In the genomic region with DNA sequence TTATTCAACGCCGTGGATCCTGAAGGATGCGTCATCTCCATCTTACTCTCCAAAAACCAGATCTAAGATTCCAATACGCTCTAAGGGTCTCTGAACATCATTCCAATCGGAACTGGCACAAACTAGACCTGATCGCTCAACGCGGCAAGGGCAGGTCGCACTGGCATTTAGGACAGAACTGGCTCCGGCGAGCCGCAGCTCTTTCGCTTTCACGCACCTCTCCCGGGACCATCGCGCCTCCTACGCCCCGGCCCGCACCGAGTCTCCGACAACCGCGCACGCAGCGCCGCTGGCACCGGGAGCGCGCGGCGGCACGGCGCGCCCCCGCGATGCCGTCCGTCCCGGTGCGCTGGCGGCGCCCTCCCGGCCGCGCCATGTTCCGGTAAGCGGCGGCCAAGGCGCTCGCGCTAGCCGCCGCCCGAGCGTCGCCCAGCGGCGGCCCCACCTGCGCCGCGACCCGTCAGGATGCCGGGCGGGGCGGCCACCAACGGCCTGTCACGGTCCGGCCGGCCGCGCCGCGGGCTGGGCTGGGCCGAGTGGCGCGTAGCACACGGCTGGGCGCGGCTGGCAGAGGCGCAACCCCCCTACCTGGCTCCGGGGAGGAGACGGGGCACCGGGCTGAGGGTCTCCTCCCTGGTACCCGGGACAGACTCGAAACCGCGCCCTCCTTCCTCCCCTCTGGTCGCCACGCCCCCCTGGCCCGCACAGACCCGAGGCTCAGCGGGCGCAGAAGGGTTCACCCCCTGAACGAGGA, we compare ENCODE assay signal across 8 mouse cellular contexts. TPM values are rescaled to one million over a fixed set of nuclear protein-coding genes. Genes with fewer than 3 reads are reported as not detected.
DNase-seq lines count a peak whose midpoint lies in the region; ATAC-seq and TF ChIP-seq lines count a peak whose summit lies in the region.

No protein-coding gene starts in this region.

- under 1% methylated on average over 85 of the region's 95 CpGs for WGBS in kidney, embryonic 15.5 days
- WGBS in liver, embryonic 14.5 days (ENCODE audit: insufficient replicate concordance): under 1% methylated on average over 85 of the region's 95 CpGs
- WGBS in neural tube, embryonic 11.5 days: under 1% methylated on average over 76 of the region's 95 CpGs

- peak overlapping the region; percentile 91 for H3K27ac ChIP-seq in kidney, embryonic 15.5 days
- H3K27ac ChIP-seq in liver, embryonic 14.5 days: peak overlapping the region; percentile 85
- peak overlapping the region; percentile 89 for H3K27ac ChIP-seq in neural tube, embryonic 11.5 days (ENCODE audit: low read depth, low read length)

- TF ChIP-seq EP300 in liver, embryonic 14.5 days (IDR thresholded peaks at IDR 0.05; ENCODE audit: low read depth): no peak

- peak; percentile 70 for DNase-seq in CD4-positive, CD25-positive, alpha-beta regulatory T cell, adult 2 months (ENCODE audit: low read depth, low spot score)
- peak; percentile 45 for DNase-seq in R1 (ENCODE audit: low read depth, low spot score)
- peak; percentile 54 for DNase-seq in embryo, embryonic 11 days
- DNase-seq in heart, adult 8-10 months (ENCODE audit: low spot score): peak; percentile 27
- peak; percentile 30 to 37 (median 35) for DNase-seq in liver, embryonic 14.5 days (ENCODE audit: low read depth in 3 of 3, low spot score in 3 of 3)
- DNase-seq in neural tube, embryonic 11.5 days (ENCODE audit: low spot score): no peak
- DNase-seq in thymus, postnatal 10 days (ENCODE audit: low spot score in 2 of 2): peak; percentile 26 to 31

- no peaks in the 10 kb centered on the region for H3K9me3 ChIP-seq in kidney, embryonic 15.5 days (replicated peaks)
- H3K9me3 ChIP-seq in liver, embryonic 14.5 days (ENCODE audit: control insufficient read depth, low read length): no peaks in the 10 kb centered on the region
- H3K9me3 ChIP-seq in neural tube, embryonic 11.5 days (ENCODE audit: control insufficient read depth, low read length): no peaks in the 10 kb centered on the region

- TF ChIP-seq CTCF in liver, embryonic 14.5 days (IDR thresholded peaks at IDR 0.05; ENCODE audit: low read depth): no peak

- peaks cover 25% of the 10 kb centered on the region for H3K36me3 ChIP-seq in kidney, embryonic 15.5 days
- H3K36me3 ChIP-seq in liver, embryonic 14.5 days (replicated peaks; ENCODE audit: control insufficient read depth, insufficient read depth, low read depth): peaks cover 5% of the 10 kb centered on the region
- H3K36me3 ChIP-seq in neural tube, embryonic 11.5 days (ENCODE audit: control insufficient read depth, insufficient read depth, low read length): peaks cover 3% of the 10 kb centered on the region; the same call in 1 of the 2 replicates

- H3K4me3 ChIP-seq in kidney, embryonic 15.5 days (replicated peaks): peak overlapping the region; percentile 98
- peak overlapping the region; percentile 92 to 98 for H3K4me3 ChIP-seq in liver, embryonic 14.5 days (ENCODE audit: insufficient read depth in 1 of 2, low read depth in 2 of 2, low read length in 2 of 2)
- H3K4me3 ChIP-seq in neural tube, embryonic 11.5 days (ENCODE audit: low read depth, low read length): peak overlapping the region; percentile 96

- H3K27me3 ChIP-seq in kidney, embryonic 15.5 days: no peaks in the 10 kb centered on the region
- no peaks in the 10 kb centered on the region for H3K27me3 ChIP-seq in liver, embryonic 14.5 days (ENCODE audit: control insufficient read depth, insufficient read depth, low read length)
- no peaks in the 10 kb centered on the region for H3K27me3 ChIP-seq in neural tube, embryonic 11.5 days (ENCODE audit: control insufficient read depth, insufficient read depth, low read length)

- peak overlapping the region; percentile 84 for H3K4me2 ChIP-seq in kidney, embryonic 15.5 days
- peak overlapping the region; percentile 79 for H3K4me2 ChIP-seq in liver, embryonic 14.5 days (ENCODE audit: low read depth)
- H3K4me2 ChIP-seq in neural tube, embryonic 11.5 days (ENCODE audit: low read depth): peak overlapping the region; percentile 81

- peaks cover 16% of the 10 kb centered on the region; the same call in 1 of the 2 replicates for H3K4me1 ChIP-seq in kidney, embryonic 15.5 days
- peaks cover 5 to 8% of the 10 kb centered on the region in 2 experiments; a peak in 2 of 4 replicates for H3K4me1 ChIP-seq in liver, embryonic 14.5 days (replicated peaks; ENCODE audit: control insufficient read depth in 2 of 2, insufficient read depth in 2 of 2, low read length in 1 of 2)
- H3K4me1 ChIP-seq in neural tube, embryonic 11.5 days (ENCODE audit: control insufficient read depth, insufficient read depth, low read length): peaks cover 11% of the 10 kb centered on the region; the same call in 1 of the 2 replicates

- ATAC-seq in kidney, embryonic 15.5 days (replicated peaks; ENCODE audit: low FRiP score): peak; percentile 92
- peak; percentile 80 for ATAC-seq in liver, embryonic 14.5 days (ENCODE audit: insufficient read depth)
- peak; percentile 82 for ATAC-seq in neural tube, embryonic 11.5 days (ENCODE audit: insufficient read depth, low FRiP score, low TSS enrichment)

- peak overlapping the region; percentile 78 for H3K9ac ChIP-seq in kidney, embryonic 15.5 days
- H3K9ac ChIP-seq in liver, embryonic 14.5 days (replicated peaks): peak overlapping the region; percentile 80
- peak overlapping the region; percentile 76 for H3K9ac ChIP-seq in neural tube, embryonic 11.5 days (ENCODE audit: low read length)

RNA-seq across cellular contexts. Expression of a gene that starts 0.5 kb away (rescaled TPM):
- 10 to 100 TPM; 20.7 to 29.5 (median 24.1) TPM for total RNA-seq in heart, adult 8-10 months (2022)
- 24.8 and 26.0 TPM in 2 replicates for polyA plus RNA-seq in kidney, embryonic 15.5 days (2015; fragmentation: Nextera tagmentation; extraction: Ambion mirVana)
- polyA plus RNA-seq in liver, embryonic 14.5 days (2012; rRNA removed): 1.7 and 2.7 TPM in 2 replicates
- polyA plus RNA-seq in liver, embryonic 14.5 days (2014; fragmentation: Nextera tagmentation; extraction: Ambion mirVana): 5.7 and 6.2 TPM in 2 replicates
- polyA plus RNA-seq in neural tube, embryonic 11.5 days (2014; fragmentation: Nextera tagmentation; extraction: Ambion mirVana): 33.2 and 34.7 TPM in 2 replicates

RNA-seq across cellular contexts. Expression of a gene that starts 25.0 kb away (rescaled TPM):
- total RNA-seq in heart, adult 8-10 months (2022): 1,000 to 10,000 TPM; 1,211 to 1,253 (median 1,225) TPM
- polyA plus RNA-seq in kidney, embryonic 15.5 days (2015; fragmentation: Nextera tagmentation; extraction: Ambion mirVana): 364 and 390 TPM in 2 replicates
- polyA plus RNA-seq in liver, embryonic 14.5 days (2012; rRNA removed): 28.6 and 54.6 TPM in 2 replicates
- 268 and 273 TPM in 2 replicates for polyA plus RNA-seq in liver, embryonic 14.5 days (2014; fragmentation: Nextera tagmentation; extraction: Ambion mirVana)
- 321 and 347 TPM in 2 replicates for polyA plus RNA-seq in neural tube, embryonic 11.5 days (2014; fragmentation: Nextera tagmentation; extraction: Ambion mirVana)

RNA-seq across cellular contexts. Expression of a gene that starts 35.0 kb away (rescaled TPM):
- total RNA-seq in heart, adult 8-10 months (2022): 10 to 100 TPM; 17.3 to 24.4 (median 19.3) TPM
- 40.3 and 41.7 TPM in 2 replicates for polyA plus RNA-seq in kidney, embryonic 15.5 days (2015; fragmentation: Nextera tagmentation; extraction: Ambion mirVana)
- 9.9 and 12.0 TPM in 2 replicates for polyA plus RNA-seq in liver, embryonic 14.5 days (2012; rRNA removed)
- polyA plus RNA-seq in liver, embryonic 14.5 days (2014; fragmentation: Nextera tagmentation; extraction: Ambion mirVana): 12.9 and 16.7 TPM in 2 replicates
- 31.1 and 31.5 TPM in 2 replicates for polyA plus RNA-seq in neural tube, embryonic 11.5 days (2014; fragmentation: Nextera tagmentation; extraction: Ambion mirVana)

RNA-seq across cellular contexts. Expression of a gene that starts 47.0 kb away (rescaled TPM):
- total RNA-seq in heart, adult 8-10 months (2022): 1 to 10 TPM in 3 of 4 experiments, under 1 TPM in 1; 0.88 to 1.5 (median 1.2) TPM
- 23.0 and 26.1 TPM in 2 replicates for polyA plus RNA-seq in kidney, embryonic 15.5 days (2015; fragmentation: Nextera tagmentation; extraction: Ambion mirVana)
- polyA plus RNA-seq in liver, embryonic 14.5 days (2012; rRNA removed): 5.0 and 7.0 TPM in 2 replicates
- polyA plus RNA-seq in liver, embryonic 14.5 days (2014; fragmentation: Nextera tagmentation; extraction: Ambion mirVana): 4.7 and 6.3 TPM in 2 replicates
- polyA plus RNA-seq in neural tube, embryonic 11.5 days (2014; fragmentation: Nextera tagmentation; extraction: Ambion mirVana): 16.0 and 16.9 TPM in 2 replicates
